Mouse (Mus musculus) forebrain, embryonic 14.5 days (tissue): ENCODE measurements at regions not wholly inside any gene's neighbourhood (a gene's known extent, or its start where the extent isn't known, plus 50 kb on each side); places are given as distances from the start of the nearest gene placed in this dataset.

Source experiments
- ATAC-seq: fragments of 200-750 bp; cut with Nextera tagmentation; 2 replicates; pipeline ENCODE4 v1.8.0; 2017; ENCODE audit warnings: mild to moderate bottlenecking, moderate library complexity
- DNase-seq: peaks from one replicate; pipeline ENCODE4 v3.0.0-alpha.2; 2015; ENCODE audit warnings: low spot score
- H3K27ac ChIP-seq: fragments of 300-500 bp; sonication (generic); 2 replicates; pipeline ENCODE4 v1.5.1; 2014; ENCODE audit warnings: low read depth, mild to moderate bottlenecking, control low read depth, low read length, moderate library complexity
- H3K27me3 ChIP-seq: fragments of 300-500 bp; sonication (generic); replicated peaks from 2 replicates; pipeline ENCODE4 v1.6.1; 2014; ENCODE audit warnings: low read length, control low read depth, mixed read lengths; ENCODE audit not compliant: control insufficient read depth, insufficient read depth
- H3K36me3 ChIP-seq: fragments of 300-500 bp; sonication (generic); 2 replicates; pipeline ENCODE4 v1.6.1; 2014; ENCODE audit warnings: low read length, control low read depth; ENCODE audit not compliant: control insufficient read depth, insufficient read depth
- H3K4me1 ChIP-seq: fragments of 300-500 bp; sonication (generic); 2 replicates; pipeline ENCODE4 v1.6.1; 2014; ENCODE audit warnings: antibody characterized with exemption, low read length, control low read depth; ENCODE audit not compliant: control insufficient read depth, insufficient read depth
- H3K4me2 ChIP-seq: fragments of 300-500 bp; sonication (generic); 2 replicates; pipeline ENCODE4 v1.6.1; 2014; ENCODE audit warnings: mild to moderate bottlenecking, control low read depth, low read length
- H3K4me3 ChIP-seq: fragments of 300-500 bp; sonication (generic); 2 replicates; pipeline ENCODE4 v1.5.1; 2014; ENCODE audit warnings: low read depth, low read length, control low read depth
- H3K9ac ChIP-seq: fragments of 300-500 bp; sonication (generic); 2 replicates; pipeline ENCODE4 v1.6.1; 2014; ENCODE audit warnings: mild to moderate bottlenecking, low read length, control low read depth, moderate library complexity
- H3K9me3 ChIP-seq: fragments of 300-500 bp; sonication (generic); replicated peaks from 2 replicates; pipeline ENCODE4 v1.6.1; 2016; ENCODE audit warnings: low read length, control low read depth, mixed read lengths; ENCODE audit not compliant: control insufficient read depth
- WGBS: fragments of 180-500 bp; shearing (Covaris S2); extraction: QIAGEN DNeasy Blood & Tissue Kit; methylation state at CpG from one replicate; pipeline ENCODE4 v1.1.7; 2014; 5-methylcytosine and 5-hydroxymethylcytosine counted together

- DNase-seq (no peak), ATAC-seq (no peak)
- Histone ChIP-seq H3K36me3 (no peaks in the 10 kb centered on the region), H3K9me3 (no peaks in the 10 kb centered on the region), H3K27ac (no peak overlapping the region), H3K27me3 (no peaks in the 10 kb centered on the region), H3K4me1 (peaks cover 9% of the 10 kb centered on the region; the same call in 1 of the 2 replicates), H3K4me2 (no peak overlapping the region), H3K4me3 (no peak overlapping the region), H3K9ac (no peak overlapping the region)
- 88% methylated on average over 2 of the region's 2 CpGs for WGBS
These were observed 355.9 kb upstream of the Castor2 start for GRCm38 (mm10) chr5:133743606-133744005.

GRCm38 (mm10) chr5:133731871-133732270 lies 367.6 kb upstream of the Castor2 start:
- H3K4me2 ChIP-seq = no peak overlapping the region
- ATAC-seq = no peak
- no peak overlapping the region for H3K4me3 ChIP-seq
- H3K27me3 ChIP-seq = no peaks in the 10 kb centered on the region
- no peaks in the 10 kb centered on the region for H3K36me3 ChIP-seq
- H3K9me3 ChIP-seq = no peaks in the 10 kb centered on the region
- H3K9ac ChIP-seq = no peak overlapping the region
- DNase-seq = no peak
- no peak overlapping the region for H3K27ac ChIP-seq
- 89% methylated on average over 4 of the region's 4 CpGs for WGBS
- no peaks in the 10 kb centered on the region for H3K4me1 ChIP-seq

- peak; percentile 97 for ATAC-seq
These were observed 381.1 kb upstream of the Castor2 start for GRCm38 (mm10) chr5:133718187-133719078.

GRCm38 (mm10) chr5:133715830-133716229 lies 383.7 kb upstream of the Castor2 start:
- DNase-seq (no peak), ATAC-seq (no peak)
- Histone ChIP-seq H3K27ac (no peak overlapping the region), H3K9ac (no peak overlapping the region), H3K4me3 (no peak overlapping the region), H3K9me3 (no peaks in the 10 kb centered on the region), H3K4me1 (peaks cover 7% of the 10 kb centered on the region; the same call in 1 of the 2 replicates), H3K27me3 (no peaks in the 10 kb centered on the region), H3K4me2 (no peak overlapping the region), H3K36me3 (no peaks in the 10 kb centered on the region)
- WGBS = 83% methylated on average over 1 of the region's 1 CpGs

More at GRCm38 (mm10) chr5:133718187-133719078, 381.1 kb upstream of the Castor2 start:
- Histone ChIP-seq H3K4me2 (peak overlapping the region; percentile 23; the same call in 1 of the 2 replicates), H3K9me3 (no peaks in the 10 kb centered on the region), H3K9ac (no peak overlapping the region), H3K4me1 (peaks cover 7% of the 10 kb centered on the region; the same call in 1 of the 2 replicates), H3K27ac (peak overlapping the region; percentile 45), H3K4me3 (no peak overlapping the region), H3K27me3 (no peaks in the 10 kb centered on the region), H3K36me3 (no peaks in the 10 kb centered on the region)
- DNase-seq = peak; percentile 95
- 5% methylated on average over 10 of the region's 10 CpGs for WGBS

- Histone ChIP-seq H3K4me2 (no peak overlapping the region), H3K27ac (no peak overlapping the region), H3K4me1 (0 out of 2 replicates have a peak, but pooled peaks cover 3% of the 10 kb centered on the region), H3K9me3 (no peaks in the 10 kb centered on the region), H3K27me3 (no peaks in the 10 kb centered on the region), H3K9ac (no peak overlapping the region), H3K4me3 (no peak overlapping the region), H3K36me3 (no peaks in the 10 kb centered on the region)
- no peak for ATAC-seq
- WGBS = 59% methylated on average over 3 of the region's 3 CpGs
- no peak for DNase-seq
These were observed 386.9 kb upstream of the Castor2 start for GRCm38 (mm10) chr5:133712652-133713051.

GRCm38 (mm10) chr5:133708881-133709280 lies 390.6 kb upstream of the Castor2 start:
- no peaks in the 10 kb centered on the region for H3K36me3 ChIP-seq
- H3K4me1 ChIP-seq = 0 out of 2 replicates have a peak, but pooled peaks cover 3% of the 10 kb centered on the region
- WGBS = 26% methylated on average over 8 of the region's 8 CpGs
- no peak overlapping the region for H3K4me2 ChIP-seq
- no peak overlapping the region for H3K9ac ChIP-seq
- H3K9me3 ChIP-seq = no peaks in the 10 kb centered on the region
- ATAC-seq = no peak
- H3K27me3 ChIP-seq = no peaks in the 10 kb centered on the region
- DNase-seq = peak; percentile 60
- no peak overlapping the region for H3K4me3 ChIP-seq
- H3K27ac ChIP-seq = no peak overlapping the region

- H3K27ac ChIP-seq = no peak overlapping the region
- H3K4me1 ChIP-seq = no peaks in the 10 kb centered on the region
- H3K9ac ChIP-seq = no peak overlapping the region
- H3K9me3 ChIP-seq = no peaks in the 10 kb centered on the region
- H3K4me2 ChIP-seq = no peak overlapping the region
- H3K36me3 ChIP-seq = no peaks in the 10 kb centered on the region
- DNase-seq (no peak), ATAC-seq (no peak)
- H3K4me3 ChIP-seq = no peak overlapping the region
- 58% methylated on average over 2 of the region's 2 CpGs for WGBS
- H3K27me3 ChIP-seq = no peaks in the 10 kb centered on the region
These were observed 413.3 kb upstream of the Castor2 start for GRCm38 (mm10) chr5:133686206-133686605.

- DNase-seq (no peak), ATAC-seq (no peak)
- no peaks in the 10 kb centered on the region for H3K27me3 ChIP-seq
These were observed 416.5 kb upstream of the Castor2 start for GRCm38 (mm10) chr5:133683021-133683420.

GRCm38 (mm10) chr5:133676791-133677450 lies 422.6 kb upstream of the Castor2 start:
- no peaks in the 10 kb centered on the region for H3K9me3 ChIP-seq
- H3K4me1 ChIP-seq = peaks cover 24% of the 10 kb centered on the region
- H3K4me3 ChIP-seq = no peak overlapping the region
- H3K36me3 ChIP-seq = no peaks in the 10 kb centered on the region
- H3K27ac ChIP-seq = peak overlapping the region; percentile 86
- 42% methylated on average over 15 of the region's 15 CpGs for WGBS
- H3K27me3 ChIP-seq = no peaks in the 10 kb centered on the region
- ATAC-seq (peak; percentile 92), DNase-seq (peak; percentile 92)
- H3K9ac ChIP-seq = no peak overlapping the region
- no peak overlapping the region for H3K4me2 ChIP-seq

More at GRCm38 (mm10) chr5:133683021-133683420, 416.5 kb upstream of the Castor2 start:
- 69% methylated on average over 10 of the region's 10 CpGs for WGBS
- Histone ChIP-seq H3K4me2 (no peak overlapping the region), H3K4me3 (no peak overlapping the region), H3K36me3 (no peaks in the 10 kb centered on the region), H3K9me3 (no peaks in the 10 kb centered on the region), H3K27ac (no peak overlapping the region), H3K9ac (no peak overlapping the region), H3K4me1 (no peaks in the 10 kb centered on the region)
